Mouse (Mus musculus) intestine, embryonic 14.5 days (tissue): ENCODE measurements around the gene Ncbp3. TPM values are rescaled to one million over a fixed set of nuclear protein-coding genes. Genes with fewer than 3 reads are reported as not detected.

Experiments used
- polyA plus RNA-seq: library from polyadenylated mRNA; unstranded; fragments of >200 nt; fragmentation: Nextera tagmentation; extraction: Ambion mirVana; gene quantifications from 2 replicates; pipeline ENCODE4 v1.2.1, GENCODE M21; 2014

The Ncbp3 gene
- polyA plus RNA-seq, 1 experiment from 2014 or later: 10.0 TPM

Other genes starting within 250 kb of the Ncbp3 start
- gene Atp2a3, start 86.6 kb upstream of the Ncbp3 start, polyA plus RNA-seq: 17.4 and 21.4 TPM in 2 replicates
- 1.7 and 10.1 TPM in 2 replicates for gene P2rx1, start 48.7 kb upstream of the Ncbp3 start, polyA plus RNA-seq
- 4.4 and 4.5 TPM in 2 replicates for gene Camkk1, start 28.8 kb upstream of the Ncbp3 start, polyA plus RNA-seq
- 0.23 and 0.28 TPM in 2 replicates for gene Itgae, start 42.8 kb downstream of the Ncbp3 start, polyA plus RNA-seq
- 16.0 and 16.3 TPM in 2 replicates for gene Haspin, start 90.5 kb downstream of the Ncbp3 start, polyA plus RNA-seq
- 0.07 TPM in 1 of 2 replicates, not detected in the other for gene P2rx5, start 112.6 kb downstream of the Ncbp3 start, polyA plus RNA-seq
- gene Emc6, start 129.3 kb downstream of the Ncbp3 start, polyA plus RNA-seq: 123 and 130 TPM in 2 replicates
- gene Tax1bp3, start 129.3 kb downstream of the Ncbp3 start, polyA plus RNA-seq: 233 and 258 TPM in 2 replicates
- 15.6 and 17.0 TPM in 2 replicates for gene Ctns, start 151.3 kb downstream of the Ncbp3 start, polyA plus RNA-seq
- gene Shpk, start 151.7 kb downstream of the Ncbp3 start, polyA plus RNA-seq: 1.1 and 1.2 TPM in 2 replicates
- gene Trpv1, start 186.5 kb downstream of the Ncbp3 start, polyA plus RNA-seq: 0.07 TPM in 1 of 2 replicates, not detected in the other
- gene Trpv3, start 219.6 kb downstream of the Ncbp3 start, polyA plus RNA-seq: 0.08 and 0.15 TPM in 2 replicates